Mouse (Mus musculus): ENCODE data around the gene Mycn. TPM values are rescaled to one million over a fixed set of nuclear protein-coding genes. Genes with fewer than 3 reads are reported as not detected.

Mycn gene
- total and polyA plus RNA-seq, 2 experiments: 0.54 to 0.65 TPM

DNA sequence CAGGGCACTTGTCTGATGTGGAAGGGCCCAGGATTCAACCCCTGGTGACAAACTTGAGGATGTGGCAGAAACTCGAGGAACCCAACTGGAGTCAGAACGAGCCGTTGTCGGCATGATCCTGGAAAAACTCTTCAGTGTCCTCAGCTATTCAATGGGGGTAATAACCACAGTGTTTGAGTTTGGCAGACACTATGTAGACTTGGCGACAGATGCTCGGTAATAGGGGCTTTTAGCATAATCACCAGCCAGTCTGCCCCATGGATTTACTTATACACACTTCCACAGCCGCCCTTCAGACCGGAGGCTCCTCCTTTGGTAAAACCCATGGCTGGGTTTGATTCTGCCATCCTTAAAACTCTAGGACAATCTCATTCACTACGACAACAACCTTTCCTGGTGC, 4.0 kb downstream of the Mycn start:
- no peak overlapping the region for H3K9ac ChIP-seq (ENCODE audit: low read depth, low read length)
- H3K36me3 ChIP-seq (ENCODE audit: control insufficient read depth, insufficient read depth, low read length): no peaks in the 10 kb centered on the region
- 83% methylated on average over 9 of the region's 9 CpGs for WGBS
- no peak for DNase-seq (ENCODE audit: extremely low read depth, low read depth, low spot score)
- no peak overlapping the region for H3K4me3 ChIP-seq (ENCODE audit: insufficient read depth, low read depth, low read length)
- H3K27me3 ChIP-seq (ENCODE audit: control insufficient read depth, insufficient read depth, low read length): 0 out of 2 replicates have a peak, but pooled peaks cover 2% of the 10 kb centered on the region
- 0 out of 2 replicates have a peak, but pooled peaks cover 3% of the 10 kb centered on the region for H3K79me2 ChIP-seq (ENCODE audit: control insufficient read depth, insufficient read depth, low read length)
- TF ChIP-seq CTCF (IDR thresholded peaks at IDR 0.05; ENCODE audit: low read depth, low read length) (no peak), POLR2A (IDR thresholded peaks at IDR 0.05; ENCODE audit: extremely low read depth, insufficient read depth, low read length) (no peak)
- no peak overlapping the region for H3K27ac ChIP-seq (replicated peaks; ENCODE audit: insufficient read depth, low read depth, low read length)
- H3K4me1 ChIP-seq (ENCODE audit: control insufficient read depth, insufficient read depth, low read length): peaks cover 12% of the 10 kb centered on the region

DNA sequence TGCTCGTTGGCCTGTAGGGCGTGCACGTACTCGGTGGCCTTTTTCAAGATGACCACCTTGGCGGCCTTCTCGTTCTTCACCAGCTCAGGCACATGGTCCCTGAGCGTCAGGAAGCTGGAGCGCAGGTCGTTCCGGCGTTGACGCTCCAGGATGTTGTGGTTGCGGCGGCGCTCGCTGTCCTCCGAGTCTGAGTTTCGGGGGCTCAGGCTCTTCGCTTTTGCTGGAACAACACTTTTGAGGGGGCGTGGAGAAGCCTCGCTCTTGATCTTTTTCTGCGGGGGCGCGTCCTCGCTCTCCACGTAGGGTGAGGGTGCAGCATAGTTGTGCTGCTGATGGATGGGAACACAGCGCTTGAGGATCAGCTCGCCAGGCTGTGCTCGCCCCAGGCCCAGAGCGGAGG, 4.6 kb downstream of the Mycn start:
- Histone ChIP-seq H3K4me3 (ENCODE audit: insufficient read depth, low read depth, low read length) (no peak overlapping the region), H3K27me3 (ENCODE audit: control insufficient read depth, insufficient read depth, low read length) (0 out of 2 replicates have a peak, but pooled peaks cover 2% of the 10 kb centered on the region), H3K4me1 (ENCODE audit: control insufficient read depth, insufficient read depth, low read length) (peaks cover 12% of the 10 kb centered on the region), H3K27ac (replicated peaks; ENCODE audit: insufficient read depth, low read depth, low read length) (no peak overlapping the region), H3K36me3 (ENCODE audit: control insufficient read depth, insufficient read depth, low read length) (no peaks in the 10 kb centered on the region), H3K79me2 (ENCODE audit: control insufficient read depth, insufficient read depth, low read length) (0 out of 2 replicates have a peak, but pooled peaks cover 3% of the 10 kb centered on the region), H3K9ac (ENCODE audit: low read depth, low read length) (no peak overlapping the region)
- DNase-seq (ENCODE audit: extremely low read depth, low read depth, low spot score): no peak
- WGBS: 95% methylated on average over 30 of the region's 30 CpGs
- TF ChIP-seq CTCF (IDR thresholded peaks at IDR 0.05; ENCODE audit: low read depth, low read length): no peak
- TF ChIP-seq POLR2A (IDR thresholded peaks at IDR 0.05; ENCODE audit: extremely low read depth, insufficient read depth, low read length): no peak

DNA sequence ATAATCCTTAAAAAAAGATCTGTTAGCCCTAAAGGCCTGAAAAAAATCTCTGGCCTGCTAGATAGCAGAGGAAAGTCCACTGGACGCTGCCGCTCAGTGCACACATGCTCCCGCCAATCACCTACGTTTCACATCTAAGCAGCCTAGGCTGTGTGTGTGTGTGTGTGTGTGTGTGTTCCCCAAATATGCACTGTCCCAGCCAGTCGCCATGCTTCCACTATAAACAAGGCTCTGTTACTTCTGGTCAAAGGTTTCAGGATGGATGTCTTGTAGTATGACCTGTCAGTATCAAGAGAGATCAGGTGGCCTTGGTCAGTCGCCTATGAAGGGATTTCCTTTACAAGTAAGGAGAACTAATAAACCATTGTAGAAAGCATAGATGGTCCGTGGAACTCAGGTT, 9.5 kb downstream of the Mycn start:
- Histone ChIP-seq H3K27me3 (ENCODE audit: control insufficient read depth, insufficient read depth, low read length) (no peaks in the 10 kb centered on the region), H3K36me3 (ENCODE audit: control insufficient read depth, insufficient read depth, low read length) (no peaks in the 10 kb centered on the region), H3K27ac (replicated peaks; ENCODE audit: insufficient read depth, low read depth, low read length) (no peak overlapping the region), H3K79me2 (ENCODE audit: control insufficient read depth, insufficient read depth, low read length) (no peaks in the 10 kb centered on the region), H3K4me1 (ENCODE audit: control insufficient read depth, insufficient read depth, low read length) (no peaks in the 10 kb centered on the region), H3K9ac (ENCODE audit: low read depth, low read length) (no peak overlapping the region), H3K4me3 (ENCODE audit: insufficient read depth, low read depth, low read length) (no peak overlapping the region)
- no peak for DNase-seq (ENCODE audit: extremely low read depth, low read depth, low spot score)
- WGBS: 68% methylated on average over 7 of the region's 7 CpGs
- no peak for TF ChIP-seq POLR2A (IDR thresholded peaks at IDR 0.05; ENCODE audit: extremely low read depth, insufficient read depth, low read length)
- no peak for TF ChIP-seq CTCF (IDR thresholded peaks at IDR 0.05; ENCODE audit: low read depth, low read length)

DNA sequence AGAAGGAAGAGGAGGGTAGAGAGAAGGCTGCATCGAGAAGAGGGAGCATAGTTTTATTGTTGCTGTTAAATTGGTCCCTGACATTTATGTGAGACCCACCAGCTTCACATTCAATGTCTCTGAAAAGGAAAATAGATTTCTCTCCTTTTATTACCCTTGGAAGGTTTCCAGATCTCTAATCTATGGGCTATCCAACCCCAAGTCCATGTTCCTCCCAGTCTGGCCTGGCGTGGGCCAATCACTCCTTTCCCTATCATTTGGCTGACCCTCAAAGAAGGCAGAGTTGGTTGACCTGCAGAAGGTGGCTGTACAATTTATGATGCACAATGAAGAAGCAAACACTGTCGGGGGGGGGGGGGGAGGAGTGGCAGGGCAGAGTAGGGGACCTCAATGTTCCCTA, 13.5 kb downstream of the Mycn start:
- Histone ChIP-seq H3K4me1 (ENCODE audit: control insufficient read depth, insufficient read depth, low read length) (no peaks in the 10 kb centered on the region), H3K4me3 (ENCODE audit: insufficient read depth, low read depth, low read length) (no peak overlapping the region), H3K79me2 (ENCODE audit: control insufficient read depth, insufficient read depth, low read length) (no peaks in the 10 kb centered on the region), H3K36me3 (ENCODE audit: control insufficient read depth, insufficient read depth, low read length) (no peaks in the 10 kb centered on the region), H3K9ac (ENCODE audit: low read depth, low read length) (no peak overlapping the region), H3K27me3 (ENCODE audit: control insufficient read depth, insufficient read depth, low read length) (no peaks in the 10 kb centered on the region), H3K27ac (replicated peaks; ENCODE audit: insufficient read depth, low read depth, low read length) (no peak overlapping the region)
- TF ChIP-seq CTCF (IDR thresholded peaks at IDR 0.05; ENCODE audit: low read depth, low read length) (no peak), POLR2A (IDR thresholded peaks at IDR 0.05; ENCODE audit: extremely low read depth, insufficient read depth, low read length) (no peak)
- 70% methylated on average over 3 of the region's 3 CpGs for WGBS
- no peak for DNase-seq (ENCODE audit: extremely low read depth, low read depth, low spot score)

DNA sequence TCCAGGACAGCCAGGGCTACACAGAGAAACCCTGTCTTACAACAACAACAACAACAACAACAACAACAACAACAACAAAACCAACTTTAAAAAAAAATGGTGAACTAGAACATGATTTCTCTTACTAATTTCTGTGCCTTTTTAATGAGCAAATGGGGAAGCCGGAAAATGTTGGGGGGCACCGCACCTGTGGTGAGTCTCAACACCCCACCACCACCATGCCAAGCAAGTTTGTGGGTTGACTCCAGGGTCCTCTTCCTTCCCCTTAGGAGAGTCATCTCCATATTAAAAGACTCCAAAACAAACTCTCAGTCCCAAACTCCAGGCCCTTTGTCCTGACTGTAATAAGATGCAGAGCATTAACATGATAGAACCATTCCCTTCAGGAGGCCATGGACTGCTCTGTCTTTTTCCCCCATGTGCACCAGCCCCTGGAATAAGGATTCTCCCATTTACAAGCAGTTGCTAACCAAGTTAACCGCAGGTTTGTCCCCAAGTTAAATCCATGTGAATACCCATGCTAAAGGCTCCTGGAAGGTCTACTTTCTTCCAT, 14.7 kb downstream of the Mycn start:
- no peak overlapping the region for H3K9ac ChIP-seq (ENCODE audit: low read depth, low read length)
- TF ChIP-seq CTCF (IDR thresholded peaks at IDR 0.05; ENCODE audit: low read depth, low read length) (no peak), POLR2A (IDR thresholded peaks at IDR 0.05; ENCODE audit: extremely low read depth, insufficient read depth, low read length) (no peak)
- no peak overlapping the region for H3K4me3 ChIP-seq (ENCODE audit: insufficient read depth, low read depth, low read length)
- no peaks in the 10 kb centered on the region for H3K4me1 ChIP-seq (ENCODE audit: control insufficient read depth, insufficient read depth, low read length)
- 97% methylated on average over 3 of the region's 3 CpGs for WGBS
- no peaks in the 10 kb centered on the region for H3K79me2 ChIP-seq (ENCODE audit: control insufficient read depth, insufficient read depth, low read length)
- no peaks in the 10 kb centered on the region for H3K36me3 ChIP-seq (ENCODE audit: control insufficient read depth, insufficient read depth, low read length)
- H3K27ac ChIP-seq (replicated peaks; ENCODE audit: insufficient read depth, low read depth, low read length): no peak overlapping the region
- H3K27me3 ChIP-seq (ENCODE audit: control insufficient read depth, insufficient read depth, low read length): no peaks in the 10 kb centered on the region
- DNase-seq (ENCODE audit: extremely low read depth, low read depth, low spot score): no peak

DNA sequence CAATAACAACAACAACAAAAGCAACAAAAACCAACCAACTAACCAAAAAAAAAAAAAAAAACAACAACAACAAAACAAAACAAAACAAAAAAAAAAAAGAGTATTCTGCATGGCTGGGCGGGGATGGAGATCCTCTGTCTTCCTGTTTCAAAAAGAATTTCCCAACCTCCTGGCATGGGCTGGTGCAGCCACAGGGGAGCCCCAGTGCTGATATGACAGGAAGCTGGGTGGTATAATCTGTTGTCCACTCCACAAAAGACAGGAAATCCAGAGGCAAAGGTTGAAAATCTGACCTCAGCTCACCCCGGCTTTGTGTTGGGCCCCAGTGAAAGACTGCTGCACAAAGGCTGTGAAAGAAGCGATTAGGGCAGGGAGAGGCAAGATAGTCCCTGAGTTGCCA, 17.3 kb downstream of the Mycn start:
- no peak for DNase-seq (ENCODE audit: extremely low read depth, low read depth, low spot score)
- no peaks in the 10 kb centered on the region for H3K36me3 ChIP-seq (ENCODE audit: control insufficient read depth, insufficient read depth, low read length)
- H3K27me3 ChIP-seq (ENCODE audit: control insufficient read depth, insufficient read depth, low read length): no peaks in the 10 kb centered on the region
- H3K79me2 ChIP-seq (ENCODE audit: control insufficient read depth, insufficient read depth, low read length): no peaks in the 10 kb centered on the region
- no peak overlapping the region for H3K4me3 ChIP-seq (ENCODE audit: insufficient read depth, low read depth, low read length)
- no peaks in the 10 kb centered on the region for H3K4me1 ChIP-seq (ENCODE audit: control insufficient read depth, insufficient read depth, low read length)
- H3K27ac ChIP-seq (replicated peaks; ENCODE audit: insufficient read depth, low read depth, low read length): no peak overlapping the region
- WGBS: 82% methylated on average over 3 of the region's 3 CpGs
- no peak overlapping the region for H3K9ac ChIP-seq (ENCODE audit: low read depth, low read length)
- TF ChIP-seq POLR2A (IDR thresholded peaks at IDR 0.05; ENCODE audit: extremely low read depth, insufficient read depth, low read length) (no peak), CTCF (IDR thresholded peaks at IDR 0.05; ENCODE audit: low read depth, low read length) (no peak)

All from liver, adult 2 months (tissue).